Mouse (Mus musculus): ENCODE results near the gene Ptprj.

- TF ChIP-seq CTCF (IDR thresholded peaks at IDR 0.05) (peak; percentile 94), EP300 (IDR thresholded peaks at IDR 0.05) (no peak)
Measured at GRCm38 (mm10) chr2:90474593-90475405, 105.6 kb downstream of the Ptprj start.

All from lung, postnatal 0 days (tissue).